Mouse (Mus musculus) urinary bladder, postnatal 10 days (tissue): ENCODE results near the gene Gm9821.

Experiments
- DNase-seq: peaks from one replicate; pipeline ENCODE4 v3.0.0; 2022; ENCODE audit warnings: low spot score

The Gm9821 gene

GRCm38 (mm10) chr2:91948792-91949241 is 3.3 kb downstream of the Gm9821 start:
- DNase-seq, result no peak

GRCm38 (mm10) chr2:91949411-91950274 is 4.1 kb downstream of the Gm9821 start:
- DNase-seq, result no peak

GRCm38 (mm10) chr2:91950275-91951085 is 5.0 kb downstream of the Gm9821 start:
- DNase-seq, result no peak

GRCm38 (mm10) chr2:91953825-91954224 is 8.3 kb downstream of the Gm9821 start:
- DNase-seq, result no peak

DNA sequence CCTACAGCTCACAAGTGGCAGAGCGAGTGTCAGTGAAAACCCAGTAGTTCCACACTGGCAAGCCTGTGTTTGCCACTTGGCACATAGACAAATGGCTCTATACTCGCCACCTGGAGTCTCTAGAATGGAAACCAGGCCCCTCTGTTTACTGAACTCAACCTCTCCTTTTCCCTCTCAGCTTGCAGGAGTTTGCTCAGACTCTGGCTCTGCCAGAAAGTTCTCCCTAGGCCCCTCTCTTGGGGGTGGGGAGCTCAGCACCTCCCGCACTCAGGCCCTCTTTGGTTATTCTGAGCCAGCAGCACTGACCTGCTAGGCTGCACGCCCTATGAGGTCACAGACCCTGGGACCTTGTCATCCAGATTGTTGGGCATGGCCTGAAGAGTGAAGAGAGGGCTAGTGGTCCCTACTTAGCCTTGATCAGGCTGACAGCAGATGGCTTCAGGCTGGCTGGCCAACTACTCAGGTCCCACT is 9.7 kb downstream of the Gm9821 start:
- no peak for DNase-seq

- DNase-seq, result no peak
Measured at GRCm38 (mm10) chr2:91955875-91956274, 10.4 kb downstream of the Gm9821 start.

DNA sequence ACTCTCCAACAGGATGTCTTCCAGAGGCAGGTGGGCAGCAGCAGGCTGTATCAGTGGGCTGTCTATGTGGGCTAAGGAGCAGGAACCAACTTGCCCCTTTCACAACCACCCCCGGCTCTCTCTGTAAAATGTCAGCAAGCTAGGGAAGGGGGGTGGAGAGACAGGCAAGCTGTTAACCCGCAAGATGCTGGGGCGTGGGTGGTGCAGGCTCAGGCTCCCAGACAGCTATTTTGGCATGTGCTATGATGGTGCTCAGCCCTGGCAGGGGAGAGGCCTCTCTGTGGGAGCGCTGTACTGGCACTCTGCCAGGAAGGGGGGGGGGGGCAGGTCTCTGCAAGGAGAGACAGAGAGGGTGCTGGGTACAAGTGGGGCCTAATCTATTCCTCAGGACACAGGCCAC is 11.6 kb downstream of the Gm9821 start:
- DNase-seq, result no peak

DNA sequence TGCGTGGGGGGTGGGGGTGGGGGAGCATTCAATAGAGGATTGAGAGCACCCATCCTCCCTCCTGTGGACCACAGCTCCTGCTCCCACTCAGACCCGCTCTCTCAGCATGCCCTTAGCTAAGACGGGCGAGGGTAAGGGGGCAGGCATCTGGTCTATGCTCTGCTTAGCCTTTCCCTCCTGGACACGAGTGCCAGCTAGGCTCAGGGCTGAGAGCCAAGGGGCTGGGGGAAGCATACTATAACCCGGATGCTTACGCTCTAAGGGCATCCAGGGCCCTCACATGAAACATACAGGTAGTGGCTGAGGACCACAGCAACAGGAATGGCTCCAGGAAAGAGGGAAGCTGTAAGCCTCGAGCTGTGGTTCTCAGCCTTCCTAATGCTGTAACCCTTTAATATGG is 12.5 kb downstream of the Gm9821 start:
- DNase-seq, result no peak

GRCm38 (mm10) chr2:91958701-91959457 is 13.4 kb downstream of the Gm9821 start:
- DNase-seq, result no peak

- DNase-seq, result no peak
Measured at GRCm38 (mm10) chr2:91959544-91960410, 14.3 kb downstream of the Gm9821 start.

DNA sequence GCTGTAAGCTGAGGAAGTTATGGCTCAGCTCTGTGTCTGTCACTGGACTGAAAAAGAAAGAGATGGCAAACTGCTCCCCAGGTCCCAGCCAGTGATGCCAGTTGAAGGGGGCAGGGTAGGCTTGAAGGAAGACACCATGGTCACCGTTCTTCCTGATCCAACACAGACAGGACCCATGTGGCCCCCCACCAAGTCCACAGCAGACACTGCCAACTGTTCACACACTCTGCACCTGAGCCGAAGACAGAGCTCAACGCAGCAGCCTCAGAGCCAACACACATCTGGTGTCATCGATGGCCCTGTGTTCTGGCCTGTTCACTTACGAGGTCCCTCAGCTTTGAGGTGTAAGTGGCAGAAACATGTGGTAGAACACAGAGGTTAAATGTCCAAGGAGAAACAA is 15.0 kb downstream of the Gm9821 start:
- no peak for DNase-seq

GRCm38 (mm10) chr2:91961901-91962761 is 16.6 kb downstream of the Gm9821 start:
- no peak for DNase-seq

DNA sequence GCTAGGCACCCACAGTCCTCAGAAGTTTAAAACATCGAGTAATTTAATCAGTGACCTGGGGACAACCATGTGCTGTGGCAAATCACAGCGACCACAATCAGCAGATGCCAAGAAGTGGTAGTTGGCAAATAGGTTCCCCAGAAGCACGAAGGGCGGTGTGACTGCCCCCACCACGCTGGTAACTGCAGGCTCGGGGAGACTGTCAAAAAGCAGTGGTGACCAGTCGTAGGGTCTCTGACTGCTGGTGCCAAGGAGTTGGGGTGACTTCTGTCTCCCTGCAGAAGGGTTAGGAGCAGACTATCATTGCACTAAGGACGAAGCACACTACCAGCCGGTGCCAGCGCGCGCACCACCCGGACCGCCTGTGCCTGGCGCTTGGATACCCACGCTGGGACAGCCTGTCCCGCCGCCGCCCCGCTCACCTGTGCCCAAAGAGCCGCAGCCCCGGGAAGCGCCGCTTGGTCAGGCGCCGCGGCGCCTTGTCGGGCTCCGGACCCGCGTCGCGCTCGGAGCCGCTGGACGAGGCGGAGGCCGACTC is 17.4 kb downstream of the Gm9821 start:
- DNase-seq, result no peak

- DNase-seq, result peak; percentile 92
Measured at GRCm38 (mm10) chr2:91963443-91963932, 18.0 kb downstream of the Gm9821 start.

- DNase-seq, result no peak
Measured at GRCm38 (mm10) chr2:91964610-91965204, 19.2 kb downstream of the Gm9821 start.

- no peak for DNase-seq
Measured at GRCm38 (mm10) chr2:91965417-91965816, 19.9 kb downstream of the Gm9821 start.

DNA sequence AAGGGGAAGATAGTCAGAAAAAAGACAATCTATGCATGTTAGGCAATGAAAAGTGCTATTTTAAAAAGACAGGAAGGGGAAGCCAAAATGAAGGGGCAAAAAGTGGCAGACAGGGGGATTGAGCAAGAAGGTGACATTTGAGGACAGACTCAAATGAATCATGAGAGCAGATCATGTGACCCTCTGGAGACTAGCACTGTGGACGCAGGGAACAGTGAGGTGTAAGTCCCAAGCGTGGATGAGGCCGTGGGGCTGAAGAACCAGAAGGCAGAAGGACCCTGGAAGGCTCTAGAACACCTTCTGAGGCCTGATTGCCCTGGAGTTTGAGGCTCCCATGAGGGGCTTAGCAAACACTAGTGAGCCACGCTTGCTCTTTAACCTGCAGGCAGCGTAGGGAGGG is 20.9 kb downstream of the Gm9821 start:
- DNase-seq, result no peak

GRCm38 (mm10) chr2:91967962-91968361 is 22.5 kb downstream of the Gm9821 start:
- no peak for DNase-seq
